Mouse (Mus musculus) ovary, adult 18-20 months (tissue): ENCODE results near the gene Tep1.
"Not testable (repeated sequence)": the region's sequence is repeated elsewhere in the genome, so short reads cannot be mapped to it uniquely, and the experiment has no call there.

ENCODE experiments used
- DNase-seq: peaks from one replicate; pipeline ENCODE4 v3.0.0; 2022; ENCODE audit warnings: low spot score, mixed read lengths

Tep1 gene

GRCm38 (mm10) chr14:50869889-50870804 is at the start of gene Tep1:
Gene Tep1 (minus strand): TSS chr14:50870560.
- peak; percentile 52 for DNase-seq

- DNase-seq = no peak
These were observed 41.0 kb upstream of the Tep1 start for GRCm38 (mm10) chr14:50911356-50911755.

GRCm38 (mm10) chr14:50908126-50908525 is 37.8 kb upstream of the Tep1 start:
- DNase-seq = no peak

GRCm38 (mm10) chr14:50905327-50905726 is 35.0 kb upstream of the Tep1 start:
- DNase-seq = not testable (repeated sequence)

GRCm38 (mm10) chr14:50904828-50905129 is 34.4 kb upstream of the Tep1 start:
- no peak for DNase-seq

GRCm38 (mm10) chr14:50903973-50904827 is 33.8 kb upstream of the Tep1 start:
- DNase-seq = no peak

GRCm38 (mm10) chr14:50897992-50898391 is 27.6 kb upstream of the Tep1 start:
- DNase-seq = not testable (repeated sequence)

- DNase-seq = no peak
These were observed 27.0 kb upstream of the Tep1 start, which contains the start of gene Klhl33 for GRCm38 (mm10) chr14:50897374-50897765. Gene Klhl33 (minus strand): TSS chr14:50897507.

- DNase-seq = no peak
These were observed 26.5 kb upstream of the Tep1 start for GRCm38 (mm10) chr14:50896747-50897373.

- DNase-seq = peak; percentile 50
These were observed 25.8 kb upstream of the Tep1 start for GRCm38 (mm10) chr14:50895985-50896746.

GRCm38 (mm10) chr14:50895407-50895806 is 25.0 kb upstream of the Tep1 start:
- no peak for DNase-seq

GRCm38 (mm10) chr14:50892541-50893459 is 22.4 kb upstream of the Tep1 start:
- DNase-seq = peak; percentile 26

GRCm38 (mm10) chr14:50892091-50892490 is 21.7 kb upstream of the Tep1 start:
- DNase-seq = no peak

GRCm38 (mm10) chr14:50891621-50892020 is 21.3 kb upstream of the Tep1 start:
- no peak for DNase-seq

GRCm38 (mm10) chr14:50876236-50876950 is 6.0 kb upstream of the Tep1 start:
- DNase-seq = no peak

GRCm38 (mm10) chr14:50875591-50876230 is 5.4 kb upstream of the Tep1 start:
- DNase-seq = no peak

- DNase-seq = no peak
These were observed 4.8 kb upstream of the Tep1 start for GRCm38 (mm10) chr14:50875175-50875574.

- no peak for DNase-seq
These were observed 924 bp upstream of the Tep1 start for GRCm38 (mm10) chr14:50871284-50871683.

- no peak for DNase-seq
These were observed 414 bp upstream of the Tep1 start for GRCm38 (mm10) chr14:50870805-50871143.

- no peak for DNase-seq
These were observed 1.7 kb downstream of the Tep1 start for GRCm38 (mm10) chr14:50868656-50869055.
